9 mouse cellular contexts compared by ENCODE assay signal in genomic region chr3:95861216-95861615, GRCm38 (mm10). TPM values are rescaled to one million over a fixed set of nuclear protein-coding genes. Genes with fewer than 3 reads are reported as not detected.
DNase-seq lines count a peak whose midpoint lies in the region; ATAC-seq and TF ChIP-seq lines count a peak whose summit lies in the region.
"Had no signal": no experiment of that assay in that cellular context is flagged by ENCODE, and none has a peak within 500 bp of the region (broad histone marks: within the 10 kb centered on the region; RNA-seq: fewer than 3 reads in every experiment).

No protein-coding gene starts in this region.

- no peaks in the 10 kb centered on the region; the same call in 1 of the 2 replicates for H3K79me2 ChIP-seq in MEL (ENCODE audit: control insufficient read depth, insufficient read depth, low read length, poor library complexity)
- no peaks in the 10 kb centered on the region for H3K79me2 ChIP-seq in myocyte (ENCODE audit: control insufficient read depth, insufficient read depth)

- H3K9ac ChIP-seq in kidney, embryonic 15.5 days: no peak overlapping the region
- no peak overlapping the region for H3K9ac ChIP-seq in MEL (ENCODE audit: control insufficient read depth, low read depth, low read length, poor library complexity, severe bottlenecking)
- no peak overlapping the region for H3K9ac ChIP-seq in forebrain, embryonic 16.5 days (replicated peaks; ENCODE audit: low read depth, low read length)
- H3K9ac ChIP-seq in heart, embryonic 11.5 days (ENCODE audit: low read depth, low read length): no peak overlapping the region
- no peak overlapping the region for H3K9ac ChIP-seq in neural tube, embryonic 15.5 days (replicated peaks)
- H3K9ac ChIP-seq: midbrain, embryonic 12.5 days had no signal

- peaks cover 4% of the 10 kb centered on the region; the same call in 1 of the 2 replicates for H3K4me1 ChIP-seq in kidney, embryonic 15.5 days
- H3K4me1 ChIP-seq in MEL (ENCODE audit: control insufficient read depth in 1 of 2, insufficient read depth in 2 of 2, low read length in 2 of 2): no peaks in the 10 kb centered on the region
- H3K4me1 ChIP-seq in forebrain, embryonic 16.5 days (replicated peaks; ENCODE audit: control insufficient read depth, insufficient read depth, low read length): peaks cover 1% of the 10 kb centered on the region
- no peaks in the 10 kb centered on the region for H3K4me1 ChIP-seq in heart, embryonic 11.5 days (ENCODE audit: control insufficient read depth, insufficient read depth, low read length)
- peaks cover under 1% of the 10 kb centered on the region; the same call in 1 of the 2 replicates for H3K4me1 ChIP-seq in neural tube, embryonic 15.5 days

- ATAC-seq in kidney, embryonic 15.5 days (replicated peaks; ENCODE audit: low FRiP score): no peak
- ATAC-seq in forebrain, embryonic 16.5 days: no peak
- ATAC-seq in heart, embryonic 11.5 days (replicated peaks; ENCODE audit: insufficient number of reproducible peaks, low FRiP score, low TSS enrichment): no peak
- ATAC-seq in neural tube, embryonic 15.5 days (ENCODE audit: low FRiP score): no peak

- no peaks in the 10 kb centered on the region for H3K9me3 ChIP-seq in kidney, embryonic 15.5 days (replicated peaks)
- H3K9me3 ChIP-seq in MEL (replicated peaks; ENCODE audit: insufficient read depth, low read length): no peaks in the 10 kb centered on the region
- H3K9me3 ChIP-seq in forebrain, embryonic 16.5 days (ENCODE audit: control insufficient read depth, low read length): no peaks in the 10 kb centered on the region
- H3K9me3 ChIP-seq in heart, embryonic 11.5 days (replicated peaks; ENCODE audit: control insufficient read depth, low read length): no peaks in the 10 kb centered on the region
- H3K9me3 ChIP-seq in neural tube, embryonic 15.5 days (replicated peaks): no peaks in the 10 kb centered on the region
- H3K9me3 ChIP-seq: midbrain, embryonic 12.5 days had no signal

- TF ChIP-seq RAD21 in MEL (IDR thresholded peaks at IDR 0.05; ENCODE audit: low read depth, low read length): no peak

- H3K27me3 ChIP-seq in kidney, embryonic 15.5 days: no peaks in the 10 kb centered on the region
- H3K27me3 ChIP-seq in MEL (ENCODE audit: control insufficient read depth in 1 of 2, insufficient read depth in 2 of 2, low read length in 2 of 2) (no peaks in the 10 kb centered on the region), myocyte (ENCODE audit: control insufficient read depth, insufficient read depth, insufficient read length) (no peaks in the 10 kb centered on the region)
- H3K27me3 ChIP-seq in forebrain, embryonic 16.5 days (replicated peaks; ENCODE audit: control insufficient read depth, insufficient read depth, low read length): no peaks in the 10 kb centered on the region
- H3K27me3 ChIP-seq in heart, embryonic 11.5 days (ENCODE audit: control insufficient read depth, insufficient read depth, low read length): no peaks in the 10 kb centered on the region
- H3K27me3 ChIP-seq in neural tube, embryonic 15.5 days (replicated peaks): no peaks in the 10 kb centered on the region
- H3K27me3 ChIP-seq: midbrain, embryonic 12.5 days had no signal

- H3ac ChIP-seq in myocyte (ENCODE audit: control insufficient read depth, insufficient read length): no peak overlapping the region

- H3K4me2 ChIP-seq in kidney, embryonic 15.5 days: no peak overlapping the region
- H3K4me2 ChIP-seq in myocyte (ENCODE audit: low read depth): no peak overlapping the region
- no peak overlapping the region for H3K4me2 ChIP-seq in forebrain, embryonic 16.5 days (ENCODE audit: low read length)
- no peak overlapping the region for H3K4me2 ChIP-seq in heart, embryonic 11.5 days
- no peak overlapping the region for H3K4me2 ChIP-seq in neural tube, embryonic 15.5 days
- H3K4me2 ChIP-seq: midbrain, embryonic 12.5 days had no signal

- 74% methylated on average over 10 of the region's 10 CpGs for WGBS in kidney, embryonic 15.5 days
- 82% methylated on average over 10 of the region's 10 CpGs for WGBS in forebrain, embryonic 16.5 days
- 69% methylated on average over 10 of the region's 10 CpGs for WGBS in heart, embryonic 11.5 days (ENCODE audit: insufficient replicate concordance)
- 78% methylated on average over 10 of the region's 10 CpGs for WGBS in neural tube, embryonic 15.5 days

- TF ChIP-seq CTCF in MEL (IDR thresholded peaks at IDR 0.05 in 2 of 3, conservative IDR thresholded peaks at IDR 0.05 in 1 of 3; ENCODE audit: control insufficient read depth in 1 of 3, insufficient read depth in 1 of 3, low read depth in 2 of 3, low read length in 3 of 3, poor library complexity in 1 of 3, severe bottlenecking in 1 of 3): peak in 2 of 3 experiments; percentile 63 to 65; a peak in 4 of 6 replicates

- H3K36me3 ChIP-seq in kidney, embryonic 15.5 days: peaks cover 35% of the 10 kb centered on the region
- H3K36me3 ChIP-seq in MEL (ENCODE audit: control insufficient read depth in 1 of 2, insufficient read depth in 2 of 2, low read length in 2 of 2) (peaks cover 0 to 3% of the 10 kb centered on the region in 2 experiments; a peak in 2 of 4 replicates), myocyte (ENCODE audit: control insufficient read depth, insufficient read depth) (no peaks in the 10 kb centered on the region)
- H3K36me3 ChIP-seq in forebrain, embryonic 16.5 days (ENCODE audit: control insufficient read depth, insufficient read depth): peaks cover 3% of the 10 kb centered on the region; the same call in 1 of the 2 replicates
- peaks cover 8% of the 10 kb centered on the region; the same call in 1 of the 2 replicates for H3K36me3 ChIP-seq in heart, embryonic 11.5 days (ENCODE audit: control insufficient read depth, insufficient read depth, low read length)
- H3K36me3 ChIP-seq in neural tube, embryonic 15.5 days: peaks cover 28% of the 10 kb centered on the region

- H3K27ac ChIP-seq in kidney, embryonic 15.5 days: no peak overlapping the region
- no peak overlapping the region for H3K27ac ChIP-seq in MEL (ENCODE audit: control insufficient read depth, low read depth, low read length)
- H3K27ac ChIP-seq in forebrain, embryonic 16.5 days (ENCODE audit: low read length): no peak overlapping the region
- no peak overlapping the region for H3K27ac ChIP-seq in heart, embryonic 11.5 days (ENCODE audit: low read depth, low read length)
- H3K27ac ChIP-seq in neural tube, embryonic 15.5 days (replicated peaks): no peak overlapping the region
- H3K27ac ChIP-seq: midbrain, embryonic 12.5 days had no signal

- peak; percentile 34 for DNase-seq in kidney, postnatal 10 days
- DNase-seq in CD4-positive helper T cell, adult 2 months (ENCODE audit: low read depth, low spot score): peak; percentile 47
- DNase-seq in MEL (ENCODE audit: low read depth, low spot score): peak; percentile 86

- TF ChIP-seq EP300 in MEL (IDR thresholded peaks at IDR 0.05; ENCODE audit: low read depth in 1 of 2, low read length in 2 of 2): no peak

- TF ChIP-seq POLR2A in MEL (IDR thresholded peaks at IDR 0.05; ENCODE audit: control insufficient read depth in 1 of 2, insufficient read depth in 1 of 2, low read depth in 1 of 2, low read length in 2 of 2, poor library complexity in 1 of 2): no peak
- TF ChIP-seq POLR2A in myocyte (IDR thresholded peaks at IDR 0.05; ENCODE audit: insufficient read length, low read depth): no peak

- H3K4me3 ChIP-seq in kidney, embryonic 15.5 days (replicated peaks): no peak overlapping the region
- H3K4me3 ChIP-seq in MEL (ENCODE audit: control insufficient read depth in 1 of 2, insufficient read depth in 1 of 2, low read depth in 2 of 2, low read length in 2 of 2): no peak overlapping the region
- H3K4me3 ChIP-seq in myocyte: no peak overlapping the region
- no peak overlapping the region for H3K4me3 ChIP-seq in forebrain, embryonic 16.5 days (replicated peaks; ENCODE audit: low read length)
- no peak overlapping the region for H3K4me3 ChIP-seq in heart, embryonic 11.5 days (ENCODE audit: low read depth, low read length)
- H3K4me3 ChIP-seq in neural tube, embryonic 15.5 days (replicated peaks): no peak overlapping the region
- H3K4me3 ChIP-seq: midbrain, embryonic 12.5 days had no signal

RNA-seq across cellular contexts. Expression of gene Prpf3, which starts 5.5 kb away (rescaled TPM):
- 49.7 and 52.3 TPM in 2 replicates for polyA plus RNA-seq in kidney, embryonic 15.5 days (2015; fragmentation: Nextera tagmentation; extraction: Ambion mirVana)
- total RNA-seq in MEL (2012; rRNA removed): 109 and 126 TPM in 2 replicates
- 100 to 1,000 TPM; 199 to 277 TPM for polyA plus RNA-seq in MEL (2012; ENCODE audit: insufficient read depth in 1 of 2, insufficient read length in 2 of 2, low read depth in 1 of 2, low replicate concordance in 2 of 2, missing spikeins in 1 of 2)
- polyA plus RNA-seq in myocyte (2012; fragmentation: generic; extraction: Trizol): 17.8 TPM
- 47.2 and 49.1 TPM in 2 replicates for polyA plus RNA-seq in forebrain, embryonic 16.5 days (2015; fragmentation: Nextera tagmentation; extraction: Ambion mirVana)
- 40.5 and 40.6 TPM in 2 replicates for polyA plus RNA-seq in heart, embryonic 11.5 days (2014; fragmentation: Nextera tagmentation; extraction: Ambion mirVana)
- polyA plus RNA-seq in neural tube, embryonic 15.5 days (2015; fragmentation: Nextera tagmentation; extraction: Ambion mirVana): 32.2 and 36.3 TPM in 2 replicates

RNA-seq across cellular contexts. Expression of gene Mrps21, which starts 10.1 kb away (rescaled TPM):
- 404 and 412 TPM in 2 replicates for polyA plus RNA-seq in kidney, embryonic 15.5 days (2015; fragmentation: Nextera tagmentation; extraction: Ambion mirVana)
- 524 and 586 TPM in 2 replicates for total RNA-seq in MEL (2012; rRNA removed)
- polyA plus RNA-seq in MEL (2012; ENCODE audit: insufficient read depth in 1 of 2, insufficient read length in 2 of 2, low read depth in 1 of 2, low replicate concordance in 2 of 2, missing spikeins in 1 of 2) (100 to 1,000 TPM in 1 of 2 experiments, not detected in 1; 469 TPM), myocyte (2012; fragmentation: generic; extraction: Trizol) (400 TPM)
- polyA plus RNA-seq in forebrain, embryonic 16.5 days (2015; fragmentation: Nextera tagmentation; extraction: Ambion mirVana): 243 and 277 TPM in 2 replicates
- polyA plus RNA-seq in heart, embryonic 11.5 days (2014; fragmentation: Nextera tagmentation; extraction: Ambion mirVana): 386 and 410 TPM in 2 replicates
- 284 and 296 TPM in 2 replicates for polyA plus RNA-seq in neural tube, embryonic 15.5 days (2015; fragmentation: Nextera tagmentation; extraction: Ambion mirVana)

RNA-seq across cellular contexts. Expression of gene Ciart, which starts 20.8 kb away (rescaled TPM):
- polyA plus RNA-seq in kidney, embryonic 15.5 days (2015; fragmentation: Nextera tagmentation; extraction: Ambion mirVana): 5.9 and 6.6 TPM in 2 replicates
- 4.9 and 18.5 TPM in 2 replicates for total RNA-seq in MEL (2012; rRNA removed)
- polyA plus RNA-seq in MEL (2012; ENCODE audit: insufficient read depth in 1 of 2, insufficient read length in 2 of 2, low read depth in 1 of 2, low replicate concordance in 2 of 2, missing spikeins in 1 of 2) (10 to 100 TPM in 1 of 2 experiments, not detected in 1; 23.8 TPM), myocyte (2012; fragmentation: generic; extraction: Trizol) (22.4 TPM)
- polyA plus RNA-seq in forebrain, embryonic 16.5 days (2015; fragmentation: Nextera tagmentation; extraction: Ambion mirVana): 4.1 and 5.7 TPM in 2 replicates
- polyA plus RNA-seq in heart, embryonic 11.5 days (2014; fragmentation: Nextera tagmentation; extraction: Ambion mirVana): 5.9 and 7.1 TPM in 2 replicates
- 4.3 and 4.5 TPM in 2 replicates for polyA plus RNA-seq in neural tube, embryonic 15.5 days (2015; fragmentation: Nextera tagmentation; extraction: Ambion mirVana)

RNA-seq across cellular contexts. Expression of gene BC028528, which starts 30.6 kb away (rescaled TPM):
- 38.0 and 42.3 TPM in 2 replicates for polyA plus RNA-seq in kidney, embryonic 15.5 days (2015; fragmentation: Nextera tagmentation; extraction: Ambion mirVana)
- total RNA-seq in MEL (2012; rRNA removed): 7.4 and 12.2 TPM in 2 replicates
- polyA plus RNA-seq in MEL (2012; ENCODE audit: insufficient read depth in 1 of 2, insufficient read length in 2 of 2, low read depth in 1 of 2, low replicate concordance in 2 of 2, missing spikeins in 1 of 2): 10 to 100 TPM in 1 of 2 experiments, not detected in 1; 13.6 TPM
- 11.3 TPM for polyA plus RNA-seq in myocyte (2012; fragmentation: generic; extraction: Trizol)
- 13.8 and 14.4 TPM in 2 replicates for polyA plus RNA-seq in forebrain, embryonic 16.5 days (2015; fragmentation: Nextera tagmentation; extraction: Ambion mirVana)
- 29.3 and 29.5 TPM in 2 replicates for polyA plus RNA-seq in heart, embryonic 11.5 days (2014; fragmentation: Nextera tagmentation; extraction: Ambion mirVana)
- 23.8 and 25.3 TPM in 2 replicates for polyA plus RNA-seq in neural tube, embryonic 15.5 days (2015; fragmentation: Nextera tagmentation; extraction: Ambion mirVana)

RNA-seq across cellular contexts. Expression of gene Aph1a, which starts 32.6 kb away (rescaled TPM):
- 37.4 and 40.8 TPM in 2 replicates for polyA plus RNA-seq in kidney, embryonic 15.5 days (2015; fragmentation: Nextera tagmentation; extraction: Ambion mirVana)
- 110 and 127 TPM in 2 replicates for total RNA-seq in MEL (2012; rRNA removed)
- polyA plus RNA-seq in MEL (2012; ENCODE audit: insufficient read depth in 1 of 2, insufficient read length in 2 of 2, low read depth in 1 of 2, low replicate concordance in 2 of 2, missing spikeins in 1 of 2): 100 to 1,000 TPM in 1 of 2 experiments, not detected in 1; 170 TPM
- polyA plus RNA-seq in myocyte (2012; fragmentation: generic; extraction: Trizol): 106 TPM
- polyA plus RNA-seq in forebrain, embryonic 16.5 days (2015; fragmentation: Nextera tagmentation; extraction: Ambion mirVana): 35.6 and 35.9 TPM in 2 replicates
- 25.9 and 42.4 TPM in 2 replicates for polyA plus RNA-seq in heart, embryonic 11.5 days (2014; fragmentation: Nextera tagmentation; extraction: Ambion mirVana)
- polyA plus RNA-seq in neural tube, embryonic 15.5 days (2015; fragmentation: Nextera tagmentation; extraction: Ambion mirVana): 31.0 and 39.5 TPM in 2 replicates

Comparison
In these comparisons a context has a peak if more than half of its experiments do, and no peak if none do; other contexts are left out.
1. DNase-seq: peak in every context shown above with its lines; median percentile 86 in MEL; 47 in CD4-positive helper T cell, adult 2 months; 34 in kidney, postnatal 10 days.